Mouse (Mus musculus) cerebellum, adult 2 months (tissue): ENCODE data around the gene Enah. TPM values are rescaled to one million over a fixed set of nuclear protein-coding genes. Genes with fewer than 3 reads are reported as not detected.

ENCODE experiments used
- DNase-seq, 2 experiments: peaks; one replicate each; pipeline ENCODE4 v3.0.0; 2021
- H3K27ac ChIP-seq: fragments of 200-500 bp; 2 replicates; pipeline ENCODE4 v1.5.1; 2012; ENCODE audit warnings: low read length, control low read depth, inconsistent platforms; ENCODE audit not compliant: insufficient read depth
- H3K27me3 ChIP-seq: fragments of 200-500 bp; 2 replicates; pipeline ENCODE4 v1.6.1; 2012; ENCODE audit warnings: inconsistent platforms, mild to moderate bottlenecking, low read length, moderate library complexity; ENCODE audit not compliant: control insufficient read depth, insufficient read depth
- H3K4me1 ChIP-seq: fragments of 200-500 bp; 2 replicates; pipeline ENCODE4 v1.6.1; 2011; ENCODE audit warnings: low read length; ENCODE audit not compliant: control insufficient read depth, insufficient read depth
- H3K4me3 ChIP-seq: fragments of 200-500 bp; replicated peaks from 2 replicates; pipeline ENCODE3; 2011; ENCODE audit warnings: mild to moderate bottlenecking, low read depth, low read length, control low read depth; ENCODE audit not compliant: insufficient read depth
- CTCF ChIP-seq: fragments of 200-500 bp; IDR thresholded peaks from 2 replicates; pipeline ENCODE4 v1.5.1; 2011; ENCODE audit warnings: low read depth, mild to moderate bottlenecking, control low read depth, low read length, moderate library complexity, borderline replicate concordance; ENCODE audit not compliant: insufficient read depth
- POLR2A ChIP-seq: fragments of 200-500 bp; IDR thresholded peaks from 2 replicates; pipeline ENCODE4 v1.6.1; 2011; ENCODE audit warnings: low read length, control low read depth, borderline replicate concordance; ENCODE audit not compliant: insufficient read depth
- WGBS: fragments of 180-500 bp; shearing (Covaris S2); methylation state at CpG from one replicate; pipeline ENCODE4 v1.1.7; 2018; 5-methylcytosine and 5-hydroxymethylcytosine counted together
- polyA plus RNA-seq: library from polyadenylated mRNA; depleted of rRNA; stranded (reverse); fragments of >200 nt; gene quantifications from 2 replicates; pipeline ENCODE4 v1.2.3, GENCODE M21; 2012

The Enah gene
- polyA plus RNA-seq, 1 experiment: 53.6 TPM

DNA sequence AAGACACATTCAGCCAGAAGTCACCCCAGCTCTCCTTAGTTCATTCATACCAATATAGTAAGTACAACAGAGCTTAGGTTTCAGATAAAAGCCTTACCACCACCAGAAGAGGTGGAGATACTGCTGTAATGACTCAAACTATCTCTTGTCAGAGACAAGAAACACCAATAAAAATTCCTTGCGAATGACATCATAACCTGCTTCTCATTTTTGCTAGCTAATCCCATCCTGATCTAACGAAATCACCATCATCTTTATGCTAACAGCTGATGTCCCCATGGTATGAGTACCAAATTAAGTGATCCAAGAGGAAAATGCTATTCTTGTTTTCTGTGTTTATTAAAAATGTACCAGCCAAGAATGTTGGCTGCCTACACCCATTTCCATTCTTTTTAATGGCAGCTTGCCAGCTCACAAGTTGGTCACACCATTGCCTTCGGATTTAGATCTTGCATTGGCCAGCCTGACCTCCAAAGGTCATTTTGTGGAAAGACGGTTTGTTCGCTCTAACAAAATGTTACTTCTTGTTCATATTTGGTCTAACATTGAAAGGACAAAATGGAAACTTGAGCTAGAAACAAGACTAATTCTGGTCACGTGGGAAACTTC is 2.0 kb upstream of the Enah start:
- WGBS: 80% methylated on average over 6 of the region's 6 CpGs
- DNase-seq: no peak
- Histone ChIP-seq H3K27me3 (no peaks in the 10 kb centered on the region), H3K4me3 (no peak overlapping the region), H3K4me1 (no peaks in the 10 kb centered on the region), H3K27ac (no peak overlapping the region)
- TF ChIP-seq CTCF: no peak
- no peak for TF ChIP-seq POLR2A

DNA sequence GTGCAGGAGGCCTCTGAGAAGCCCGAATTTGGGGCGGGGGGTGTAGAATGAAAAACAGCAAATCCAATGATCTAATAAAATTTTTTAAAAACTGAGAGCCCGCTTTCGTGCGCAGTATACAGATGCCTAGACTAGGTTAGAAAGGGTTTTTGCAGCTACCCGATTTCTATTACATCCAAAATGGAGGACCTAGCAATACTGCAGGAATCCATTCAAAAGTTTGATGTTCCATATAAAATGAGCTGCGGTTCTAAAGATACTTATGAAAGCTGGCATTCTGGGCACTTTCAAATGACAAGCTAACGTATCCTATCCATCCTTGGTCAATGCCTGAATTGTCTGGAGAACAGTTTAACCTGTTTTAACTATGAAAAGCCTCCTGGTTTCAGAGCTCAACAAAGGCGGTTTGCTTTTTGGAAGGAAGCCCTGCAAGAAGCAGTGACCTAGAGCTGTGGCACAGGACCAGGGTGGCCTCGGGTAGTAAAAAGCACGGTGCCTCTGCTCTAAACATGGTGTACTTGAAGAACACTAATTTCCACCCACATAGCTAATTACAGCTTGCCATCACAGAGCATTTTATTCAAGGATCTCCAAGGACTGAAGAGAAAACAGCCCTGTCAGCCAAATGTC is 1.2 kb upstream of the Enah start:
- DNase-seq: peak; percentile 29 to 31
- H3K27ac ChIP-seq: no peak overlapping the region
- no peak for TF ChIP-seq CTCF
- no peak for TF ChIP-seq POLR2A
- H3K27me3 ChIP-seq: no peaks in the 10 kb centered on the region
- 33% methylated on average over 11 of the region's 11 CpGs for WGBS
- peak overlapping the region; percentile 98 for H3K4me3 ChIP-seq
- H3K4me1 ChIP-seq: no peaks in the 10 kb centered on the region

DNA sequence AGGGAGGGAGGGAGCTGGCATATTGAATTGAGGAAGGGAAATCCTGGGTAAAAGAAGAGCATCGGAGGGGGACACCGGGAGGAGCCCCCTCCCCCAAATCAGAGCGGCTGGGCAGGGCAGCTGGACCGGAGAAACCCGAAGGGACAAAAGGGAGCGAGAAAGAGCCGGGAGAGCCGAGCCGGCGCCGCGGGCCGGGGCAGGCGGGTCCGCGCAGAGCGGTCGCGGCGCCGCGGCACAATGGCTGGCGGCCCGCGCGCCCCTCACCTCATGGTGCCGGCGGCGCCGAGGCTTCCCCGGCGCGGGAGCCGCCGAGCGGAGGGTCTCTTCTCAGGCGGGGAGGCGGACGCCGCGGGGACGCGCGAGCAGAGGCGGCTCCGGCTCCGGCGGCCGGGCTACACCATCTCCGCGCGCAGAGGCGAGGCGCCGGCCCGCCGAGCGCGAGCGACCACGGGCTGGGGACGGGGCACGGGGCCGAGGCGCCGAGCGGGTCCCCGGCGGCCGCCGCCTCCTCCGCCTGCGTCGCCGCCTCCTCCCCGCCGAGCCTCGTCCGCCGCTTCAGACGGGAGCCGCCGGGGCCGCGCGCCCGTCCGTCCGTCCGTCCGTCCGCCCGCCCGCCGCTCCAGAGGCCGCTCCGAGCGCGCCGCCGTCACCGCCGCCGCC is 394 bp downstream of the Enah start:
- under 1% methylated on average over 96 of the region's 104 CpGs for WGBS
- Histone ChIP-seq H3K4me1 (no peaks in the 10 kb centered on the region), H3K27me3 (no peaks in the 10 kb centered on the region), H3K27ac (peak overlapping the region; percentile 71), H3K4me3 (peak overlapping the region; percentile 98)
- TF ChIP-seq POLR2A (no peak), CTCF (no peak)
- peak; percentile 24 to 49 for DNase-seq

DNA sequence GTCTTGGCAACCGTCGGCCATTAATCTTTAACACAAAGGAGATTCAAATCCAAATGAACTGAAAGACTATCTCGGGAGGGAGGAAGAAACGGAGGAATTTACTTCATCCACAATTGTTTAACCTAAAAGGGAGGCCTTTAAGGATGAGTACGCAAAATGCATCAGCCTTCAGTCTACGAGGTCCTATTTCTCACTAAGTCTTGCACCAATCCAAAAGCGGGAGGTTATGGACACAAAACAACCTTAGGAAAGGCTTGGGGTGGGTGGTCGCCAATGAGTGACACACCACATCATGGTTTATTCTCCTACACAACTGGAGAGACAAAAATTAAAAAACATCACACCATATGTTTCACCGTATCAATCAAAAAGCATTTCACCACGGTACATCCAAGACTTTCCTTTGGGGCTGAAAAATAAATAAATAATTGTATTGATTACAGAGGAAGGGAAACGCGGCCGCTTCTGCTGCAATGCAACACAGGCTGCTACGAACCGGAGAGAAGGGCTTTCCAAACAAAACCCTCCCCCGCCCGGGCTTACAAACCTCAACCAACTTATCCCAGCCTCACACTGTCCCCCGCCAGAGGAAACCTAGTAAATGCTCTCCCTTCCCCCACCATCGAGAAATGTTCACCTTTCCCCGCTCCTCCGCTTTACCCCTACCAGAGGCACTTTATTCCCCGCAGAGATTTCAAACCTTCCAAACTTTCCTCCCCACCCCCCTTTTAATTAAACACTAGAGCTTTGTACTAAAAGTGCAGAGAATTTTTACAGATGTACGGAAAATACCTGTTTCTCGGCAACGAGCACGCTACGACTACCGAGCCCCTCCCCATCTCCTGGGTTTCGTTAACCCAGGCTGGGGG is 1.2 kb downstream of the Enah start:
- no peaks in the 10 kb centered on the region for H3K27me3 ChIP-seq
- no peaks in the 10 kb centered on the region for H3K4me1 ChIP-seq
- WGBS: 4% methylated on average over 29 of the region's 29 CpGs
- H3K27ac ChIP-seq: peak overlapping the region; percentile 71; the same call in 1 of the 2 replicates
- peak; percentile 44 to 45 for DNase-seq
- H3K4me3 ChIP-seq: peak overlapping the region; percentile 98
- no peak for TF ChIP-seq POLR2A
- TF ChIP-seq CTCF: no peak

DNA sequence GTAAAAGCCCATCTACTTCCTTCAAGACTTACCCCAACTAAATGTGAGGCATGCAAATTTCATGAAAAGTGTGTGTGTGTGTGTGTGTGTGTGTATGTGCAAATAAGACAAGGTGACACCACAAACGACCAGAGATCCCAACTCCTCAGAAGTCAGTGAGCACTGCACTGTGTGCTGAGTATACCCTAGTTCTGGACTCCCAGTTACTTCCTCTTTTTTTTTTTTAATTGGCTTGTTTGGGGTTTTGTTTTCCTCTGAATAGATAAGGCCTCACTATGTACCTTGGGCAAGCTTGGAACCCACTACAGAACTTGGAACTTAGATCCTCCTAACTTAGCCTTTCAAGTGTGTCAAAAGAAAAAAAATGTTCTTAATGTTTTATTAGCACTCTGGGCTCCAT is 14.0 kb downstream of the Enah start:
- Histone ChIP-seq H3K4me3 (no peak overlapping the region), H3K4me1 (no peaks in the 10 kb centered on the region), H3K27ac (no peak overlapping the region), H3K27me3 (no peaks in the 10 kb centered on the region)
- no peak for TF ChIP-seq CTCF
- TF ChIP-seq POLR2A: no peak
- WGBS: 76% methylated on average over 1 of the region's 1 CpGs
- DNase-seq: no peak

DNA sequence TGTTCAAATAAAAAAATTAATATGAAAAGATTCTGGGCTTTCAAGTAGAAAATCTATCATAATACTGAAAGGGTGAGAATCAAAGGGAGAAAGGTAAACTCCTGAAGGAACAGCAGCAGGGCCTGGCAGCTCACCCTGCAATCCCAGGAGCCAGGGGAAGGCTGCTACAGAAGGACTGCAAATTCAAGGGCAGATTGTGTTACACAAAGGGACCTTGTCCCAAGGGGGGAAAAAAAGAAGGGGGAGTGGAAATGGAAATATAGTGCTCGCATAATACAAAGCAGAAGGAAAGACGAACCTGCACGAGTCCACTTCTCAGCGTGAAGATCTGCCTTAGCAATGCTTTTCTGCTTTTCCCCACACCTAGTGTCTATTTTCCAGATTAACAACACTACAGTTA is 21.1 kb downstream of the Enah start:
- Histone ChIP-seq H3K4me3 (no peak overlapping the region), H3K4me1 (no peaks in the 10 kb centered on the region; the same call in 1 of the 2 replicates), H3K27me3 (no peaks in the 10 kb centered on the region), H3K27ac (no peak overlapping the region)
- no peak for TF ChIP-seq POLR2A
- TF ChIP-seq CTCF: no peak
- DNase-seq: no peak
- 85% methylated on average over 4 of the region's 4 CpGs for WGBS

DNA sequence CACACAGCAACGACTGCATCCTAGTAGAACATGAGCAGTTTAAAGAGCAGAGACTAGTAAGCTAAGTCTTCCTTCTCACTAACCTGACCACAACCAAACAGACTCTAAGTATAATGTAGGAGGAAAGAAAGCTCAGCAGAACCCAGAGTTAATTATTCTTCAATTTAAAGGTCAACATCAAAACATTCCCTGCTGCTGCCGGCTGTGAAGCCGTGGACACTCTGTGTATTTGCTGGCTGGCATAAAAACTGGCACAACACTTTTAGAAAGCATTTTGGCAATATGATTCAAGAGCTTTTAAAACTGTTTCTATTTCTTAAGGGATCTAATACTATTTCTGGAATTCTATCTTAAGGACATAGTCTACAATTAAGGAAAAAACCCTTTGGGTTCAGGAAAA is 22.0 kb downstream of the Enah start:
- TF ChIP-seq CTCF (no peak), POLR2A (no peak)
- no peaks in the 10 kb centered on the region; the same call in 1 of the 2 replicates for H3K4me1 ChIP-seq
- H3K27me3 ChIP-seq: no peaks in the 10 kb centered on the region
- no peak overlapping the region for H3K27ac ChIP-seq
- H3K4me3 ChIP-seq: no peak overlapping the region
- no peak for DNase-seq
- WGBS: 30% methylated on average over 3 of the region's 3 CpGs

DNA sequence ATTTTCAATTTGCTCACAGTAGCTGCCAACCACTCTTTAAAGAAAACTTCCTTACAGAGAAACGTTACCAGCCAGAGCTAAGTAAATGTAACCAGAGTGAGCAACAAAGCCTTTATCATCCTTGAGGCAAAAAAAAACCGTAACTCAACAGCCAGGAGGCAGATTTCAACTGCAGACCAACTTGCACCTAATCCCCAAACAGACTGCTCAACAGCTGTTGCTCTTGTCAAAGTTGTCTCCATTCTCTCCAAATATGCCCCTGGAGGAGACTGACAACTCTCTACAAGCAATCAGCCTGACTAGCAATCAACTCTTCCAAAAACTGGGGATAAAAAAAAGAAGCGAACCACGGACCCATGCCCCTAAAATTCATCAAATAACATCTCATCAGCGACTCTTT is 26.2 kb downstream of the Enah start:
- no peak overlapping the region for H3K27ac ChIP-seq
- H3K4me1 ChIP-seq: no peaks in the 10 kb centered on the region; the same call in 1 of the 2 replicates
- no peak overlapping the region for H3K4me3 ChIP-seq
- no peak for TF ChIP-seq POLR2A
- TF ChIP-seq CTCF: no peak
- H3K27me3 ChIP-seq: no peaks in the 10 kb centered on the region
- 51% methylated on average over 5 of the region's 5 CpGs for WGBS
- no peak for DNase-seq
